In the genomic region with DNA sequence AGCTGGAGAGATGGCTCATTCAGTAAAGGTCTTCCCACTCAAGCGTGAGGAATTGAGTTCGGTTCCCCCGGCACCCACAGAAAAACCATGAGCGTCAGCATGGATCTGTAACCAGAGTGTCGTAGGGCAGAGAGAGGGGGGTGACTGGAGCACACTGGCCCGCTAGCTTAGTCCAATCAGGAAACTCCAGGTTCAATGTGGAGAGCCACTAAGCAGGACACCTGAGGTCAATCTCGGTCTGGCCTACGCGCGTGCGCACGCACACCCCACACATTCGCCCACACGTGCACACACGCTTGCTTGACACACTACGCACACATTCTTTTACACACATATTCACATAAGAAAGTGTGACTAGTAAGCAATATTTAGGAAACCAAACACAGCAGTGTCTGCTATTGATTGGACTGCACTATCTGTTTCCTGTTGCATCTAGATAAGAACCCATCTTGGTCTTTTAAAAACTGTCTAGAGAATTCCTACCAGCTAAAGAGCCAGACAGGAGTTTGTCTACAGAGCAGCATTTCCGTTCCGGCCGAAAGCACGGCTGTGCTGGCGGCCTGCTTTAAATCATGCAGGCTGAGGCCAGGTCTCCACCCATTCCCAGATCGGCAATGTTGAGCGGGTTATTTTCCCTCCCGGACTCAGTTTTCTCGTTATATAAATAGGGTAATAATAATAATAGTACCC, we compare ENCODE assay signal across 15 mouse cellular contexts. TPM values are rescaled to one million over a fixed set of nuclear protein-coding genes. Genes with fewer than 3 reads are reported as not detected.
DNase-seq lines count a peak whose midpoint lies in the region; ATAC-seq lines count a peak whose summit lies in the region.
"Had no signal": no experiment of that assay in that cellular context is flagged by ENCODE, and none has a peak within 500 bp of the region (broad histone marks: within the 10 kb centered on the region; RNA-seq: fewer than 3 reads in every experiment).

No protein-coding gene starts in this region.

- no peaks in the 10 kb centered on the region for H3K27me3 ChIP-seq in embryonic facial prominence, embryonic 14.5 days (replicated peaks; ENCODE audit: control insufficient read depth, insufficient read depth, low read length)
- no peaks in the 10 kb centered on the region for H3K27me3 ChIP-seq in kidney, embryonic 16.5 days (ENCODE audit: insufficient read depth, low read length)
- no peaks in the 10 kb centered on the region for H3K27me3 ChIP-seq in limb, embryonic 15.5 days
- no peaks in the 10 kb centered on the region for H3K27me3 ChIP-seq in heart, embryonic 11.5 days (ENCODE audit: control insufficient read depth, insufficient read depth, low read length)
- H3K27me3 ChIP-seq: lung, embryonic 15.5 days; midbrain, embryonic 13.5 days had no signal

- no peak for ATAC-seq in embryonic facial prominence, embryonic 14.5 days (ENCODE audit: low read depth)
- ATAC-seq in kidney, embryonic 16.5 days (ENCODE audit: low FRiP score, low TSS enrichment) = peak; percentile 84
- ATAC-seq in limb, embryonic 15.5 days (ENCODE audit: insufficient number of reproducible peaks, low FRiP score, low TSS enrichment, low read depth) = no peak
- ATAC-seq in megakaryocyte progenitor cell, adult 5-6 weeks (replicated peaks; ENCODE audit: poor library complexity) = no peak
- no peak for ATAC-seq in heart, embryonic 11.5 days (replicated peaks; ENCODE audit: insufficient number of reproducible peaks, low FRiP score, low TSS enrichment)
- ATAC-seq: midbrain, embryonic 13.5 days had no signal

- H3K4me3 ChIP-seq in embryonic facial prominence, embryonic 14.5 days (ENCODE audit: low read depth, low read length) = no peak overlapping the region
- H3K4me3 ChIP-seq in kidney, embryonic 16.5 days (ENCODE audit: low read length) = peak overlapping the region; percentile 34
- no peak overlapping the region; the same call in 1 of the 2 replicates for H3K4me3 ChIP-seq in limb, embryonic 15.5 days
- H3K4me3 ChIP-seq in heart, embryonic 11.5 days (ENCODE audit: low read depth, low read length) = no peak overlapping the region
- H3K4me3 ChIP-seq: erythroblast, embryonic 14.5 days; heart, adult 2 months; lung, embryonic 15.5 days; midbrain, embryonic 13.5 days had no signal

- H3K9me3 ChIP-seq in embryonic facial prominence, embryonic 14.5 days (ENCODE audit: control insufficient read depth, low read length) = no peaks in the 10 kb centered on the region
- H3K9me3 ChIP-seq in kidney, embryonic 16.5 days (ENCODE audit: low read length) = no peaks in the 10 kb centered on the region
- H3K9me3 ChIP-seq in limb, embryonic 15.5 days = no peaks in the 10 kb centered on the region
- H3K9me3 ChIP-seq in heart, embryonic 11.5 days (replicated peaks; ENCODE audit: control insufficient read depth, low read length) = no peaks in the 10 kb centered on the region
- H3K9me3 ChIP-seq: lung, embryonic 15.5 days; midbrain, embryonic 13.5 days had no signal

- no peak overlapping the region for H3K9ac ChIP-seq in embryonic facial prominence, embryonic 14.5 days (ENCODE audit: low read depth, low read length)
- 0 out of 2 replicates have a peak overlapping the region, but pooled peaks have one; percentile 25 for H3K9ac ChIP-seq in kidney, embryonic 16.5 days (replicated peaks; ENCODE audit: low read length)
- no peak overlapping the region for H3K9ac ChIP-seq in limb, embryonic 15.5 days
- no peak overlapping the region for H3K9ac ChIP-seq in heart, embryonic 11.5 days (ENCODE audit: low read depth, low read length)
- H3K9ac ChIP-seq: lung, embryonic 15.5 days; midbrain, embryonic 13.5 days had no signal

- H3K27ac ChIP-seq in embryonic facial prominence, embryonic 14.5 days (replicated peaks; ENCODE audit: low read depth, low read length) = no peak overlapping the region
- peak overlapping the region; percentile 79 for H3K27ac ChIP-seq in kidney, embryonic 16.5 days (ENCODE audit: low read length)
- H3K27ac ChIP-seq in limb, embryonic 15.5 days = no peak overlapping the region
- H3K27ac ChIP-seq in heart, embryonic 11.5 days (ENCODE audit: low read depth, low read length) = no peak overlapping the region
- H3K27ac ChIP-seq: heart, adult 2 months; lung, embryonic 15.5 days; midbrain, embryonic 13.5 days had no signal

- peak; percentile 16 to 23 for DNase-seq in right cerebral cortex, adult 2 months (ENCODE audit: low spot score in 2 of 2)
- no peak for DNase-seq in right cerebral cortex, postnatal 25 days
- DNase-seq in embryonic facial prominence, embryonic 14.5 days (ENCODE audit: low spot score) = peak; percentile 38
- no peak for DNase-seq in thymus, postnatal 4 days
- DNase-seq: cerebellum, adult 9-11 months; heart, adult 2 months; liver; retina, postnatal 1 day had no signal

- 81% methylated on average over 25 of the region's 25 CpGs for WGBS in embryonic facial prominence, embryonic 14.5 days
- WGBS in kidney, embryonic 16.5 days = 46% methylated on average over 25 of the region's 25 CpGs
- 65% methylated on average over 25 of the region's 25 CpGs for WGBS in limb, embryonic 15.5 days
- 80% methylated on average over 25 of the region's 25 CpGs for WGBS in heart, embryonic 11.5 days (ENCODE audit: insufficient replicate concordance)

- no peaks in the 10 kb centered on the region for H3K36me3 ChIP-seq in embryonic facial prominence, embryonic 14.5 days (ENCODE audit: control insufficient read depth, insufficient read depth, low read length)
- H3K36me3 ChIP-seq in kidney, embryonic 16.5 days (ENCODE audit: insufficient read depth, low read length) = no peaks in the 10 kb centered on the region
- H3K36me3 ChIP-seq in limb, embryonic 15.5 days = no peaks in the 10 kb centered on the region
- H3K36me3 ChIP-seq in heart, embryonic 11.5 days (ENCODE audit: control insufficient read depth, insufficient read depth, low read length) = no peaks in the 10 kb centered on the region
- H3K36me3 ChIP-seq: lung, embryonic 15.5 days; midbrain, embryonic 13.5 days had no signal

- no peak overlapping the region for H3K4me2 ChIP-seq in embryonic facial prominence, embryonic 14.5 days (ENCODE audit: low read depth, low read length)
- H3K4me2 ChIP-seq in kidney, embryonic 16.5 days (replicated peaks; ENCODE audit: low read depth, low read length) = peak overlapping the region; percentile 49
- H3K4me2 ChIP-seq in limb, embryonic 15.5 days = peak overlapping the region; percentile 31
- no peak overlapping the region for H3K4me2 ChIP-seq in heart, embryonic 11.5 days
- H3K4me2 ChIP-seq: lung, embryonic 15.5 days; midbrain, embryonic 13.5 days had no signal

- H3K4me1 ChIP-seq in embryonic facial prominence, embryonic 14.5 days (ENCODE audit: control insufficient read depth, insufficient read depth, low read length) = no peaks in the 10 kb centered on the region
- H3K4me1 ChIP-seq in kidney, embryonic 16.5 days (ENCODE audit: insufficient read depth, low read length) = peaks cover 21% of the 10 kb centered on the region
- peaks cover 8% of the 10 kb centered on the region; the same call in 1 of the 2 replicates for H3K4me1 ChIP-seq in limb, embryonic 15.5 days
- no peaks in the 10 kb centered on the region for H3K4me1 ChIP-seq in heart, embryonic 11.5 days (ENCODE audit: control insufficient read depth, insufficient read depth, low read length)
- H3K4me1 ChIP-seq: lung, embryonic 15.5 days; midbrain, embryonic 13.5 days had no signal

RNA-seq across cellular contexts. Expression of a gene that starts 42.6 kb away (rescaled TPM):
- polyA plus RNA-seq in embryonic facial prominence, embryonic 14.5 days (2014; fragmentation: Nextera tagmentation; extraction: Ambion mirVana) = 19.2 and 22.0 TPM in 2 replicates
- polyA plus RNA-seq in kidney, embryonic 16.5 days (2015; fragmentation: Nextera tagmentation; extraction: Ambion mirVana) = 30.3 and 42.2 TPM in 2 replicates
- 21.2 and 22.8 TPM in 2 replicates for polyA plus RNA-seq in limb, embryonic 15.5 days (2015; fragmentation: Nextera tagmentation; extraction: Ambion mirVana)
- not detected in 2 replicates for total RNA-seq in megakaryocyte progenitor cell, adult 5-6 weeks (2015)
- not detected in 2 replicates for total RNA-seq in megakaryocyte progenitor cell, adult 5-6 weeks (2017)
- 25.2 and 43.9 TPM in 2 replicates for polyA plus RNA-seq in heart, embryonic 11.5 days (2014; fragmentation: Nextera tagmentation; extraction: Ambion mirVana)

Comparison
In these comparisons a context has a peak if more than half of its experiments do, and no peak if none do; other contexts are left out.
1. DNase-seq: peak in right cerebral cortex, adult 2 months (2 of 2) and embryonic facial prominence, embryonic 14.5 days (single experiment); none in right cerebral cortex, postnatal 25 days (single experiment) and thymus, postnatal 4 days (single experiment).
2. H3K4me2 ChIP-seq: peak in kidney, embryonic 16.5 days (single experiment) and limb, embryonic 15.5 days (single experiment); none in embryonic facial prominence, embryonic 14.5 days (single experiment) and heart, embryonic 11.5 days (single experiment).